Mouse (Mus musculus): ENCODE data around the gene Fggy. TPM values are rescaled to one million over a fixed set of nuclear protein-coding genes. Genes with fewer than 3 reads are reported as not detected.

Fggy gene
- total and polyA plus RNA-seq, 3 experiments: not detected

- H3K4me3 ChIP-seq (ENCODE audit: control insufficient read depth in 1 of 2, insufficient read depth in 1 of 2, low read depth in 2 of 2, low read length in 2 of 2): no peak overlapping the region
- H3K27me3 ChIP-seq (ENCODE audit: control insufficient read depth in 1 of 2, insufficient read depth in 2 of 2, low read length in 2 of 2): no peaks in the 10 kb centered on the region
- H3K4me1 ChIP-seq (ENCODE audit: control insufficient read depth in 1 of 2, insufficient read depth in 2 of 2, low read length in 2 of 2): no peaks in the 10 kb centered on the region
- no peaks in the 10 kb centered on the region for H3K9me3 ChIP-seq (replicated peaks; ENCODE audit: insufficient read depth, low read length)
- no peak for TF ChIP-seq MAX (IDR thresholded peaks at IDR 0.05; ENCODE audit: low read length)
- no peak for TF ChIP-seq HCFC1 (IDR thresholded peaks at IDR 0.05; ENCODE audit: low read depth, low read length)
- TF ChIP-seq SMC3 (IDR thresholded peaks at IDR 0.05; ENCODE audit: low read depth, low read length): no peak
- no peak for TF ChIP-seq NELFE (IDR thresholded peaks at IDR 0.05; ENCODE audit: low read depth, low read length)
- TF ChIP-seq CHD2 (IDR thresholded peaks at IDR 0.05; ENCODE audit: low read length): no peak
- TF ChIP-seq MYC (IDR thresholded peaks at IDR 0.05; ENCODE audit: low read depth, low read length): no peak
- TF ChIP-seq USF1 (IDR thresholded peaks at IDR 0.05; ENCODE audit: low read depth, low read length): no peak
- no peak for TF ChIP-seq TCF12 (IDR thresholded peaks at IDR 0.05; ENCODE audit: low read depth, low read length)
- DNase-seq (ENCODE audit: low read depth, low spot score): no peak
- H3K79me2 ChIP-seq (ENCODE audit: control insufficient read depth, insufficient read depth, low read length, poor library complexity): no peaks in the 10 kb centered on the region
- H3K27ac ChIP-seq (ENCODE audit: control insufficient read depth, low read depth, low read length): no peak overlapping the region
- no peaks in the 10 kb centered on the region for H3K36me3 ChIP-seq (ENCODE audit: control insufficient read depth in 1 of 2, insufficient read depth in 2 of 2, low read length in 2 of 2)
- no peak overlapping the region for H3K9ac ChIP-seq (ENCODE audit: control insufficient read depth, low read depth, low read length, poor library complexity, severe bottlenecking)
Measured at GRCm38 (mm10) chr4:95847664-95848063, 290.4 kb downstream of the Fggy start.

GRCm38 (mm10) chr4:95849497-95849896 lies 292.2 kb downstream of the Fggy start:
- Histone ChIP-seq H3K36me3 (ENCODE audit: control insufficient read depth in 1 of 2, insufficient read depth in 2 of 2, low read length in 2 of 2) (no peaks in the 10 kb centered on the region), H3K27me3 (ENCODE audit: control insufficient read depth in 1 of 2, insufficient read depth in 2 of 2, low read length in 2 of 2) (no peaks in the 10 kb centered on the region), H3K4me3 (ENCODE audit: control insufficient read depth in 1 of 2, insufficient read depth in 1 of 2, low read depth in 2 of 2, low read length in 2 of 2) (no peak overlapping the region), H3K9me3 (replicated peaks; ENCODE audit: insufficient read depth, low read length) (no peaks in the 10 kb centered on the region), H3K9ac (ENCODE audit: control insufficient read depth, low read depth, low read length, poor library complexity, severe bottlenecking) (no peak overlapping the region), H3K79me2 (ENCODE audit: control insufficient read depth, insufficient read depth, low read length, poor library complexity) (no peaks in the 10 kb centered on the region), H3K27ac (ENCODE audit: control insufficient read depth, low read depth, low read length) (no peak overlapping the region), H3K4me1 (ENCODE audit: control insufficient read depth in 1 of 2, insufficient read depth in 2 of 2, low read length in 2 of 2) (no peaks in the 10 kb centered on the region)
- TF ChIP-seq SMC3 (IDR thresholded peaks at IDR 0.05; ENCODE audit: low read depth, low read length) (no peak), TAL1 (IDR thresholded peaks at IDR 0.05; ENCODE audit: low read length) (no peak), POLR2A (IDR thresholded peaks at IDR 0.05; ENCODE audit: control insufficient read depth in 1 of 2, insufficient read depth in 1 of 2, low read depth in 1 of 2, low read length in 2 of 2, poor library complexity in 1 of 2) (no peak), RCOR1 (IDR thresholded peaks at IDR 0.05; ENCODE audit: low read depth, low read length) (no peak), USF1 (IDR thresholded peaks at IDR 0.05; ENCODE audit: low read depth, low read length) (no peak), TBP (IDR thresholded peaks at IDR 0.05; ENCODE audit: low read depth, low read length) (no peak), MEF2A (IDR thresholded peaks at IDR 0.05; ENCODE audit: extremely low read depth, insufficient replicate concordance, low read depth, low read length, poor library complexity, severe bottlenecking) (no peak), ZNF384 (IDR thresholded peaks at IDR 0.05; ENCODE audit: low read depth, low read length) (no peak), CTCF (IDR thresholded peaks at IDR 0.05 in 2 of 3, conservative IDR thresholded peaks at IDR 0.05 in 1 of 3; ENCODE audit: control insufficient read depth in 1 of 3, insufficient read depth in 1 of 3, low read depth in 2 of 3, low read length in 3 of 3, poor library complexity in 1 of 3, severe bottlenecking in 1 of 3) (no peak), BHLHE40 (IDR thresholded peaks at IDR 0.05; ENCODE audit: borderline replicate concordance, low read depth, low read length) (no peak)
- no peak for DNase-seq (ENCODE audit: low read depth, low spot score)
